Mouse (Mus musculus) lung, postnatal 10 days (tissue): Measurements from ENCODE around the gene Arhgap23.
A peak's percentile ranks its signal among the peaks of the same experiment; 100 is the strongest.

Experiments
- DNase-seq: peaks from one replicate; pipeline ENCODE4 v3.0.0; 2021

The Arhgap23 gene

DNA sequence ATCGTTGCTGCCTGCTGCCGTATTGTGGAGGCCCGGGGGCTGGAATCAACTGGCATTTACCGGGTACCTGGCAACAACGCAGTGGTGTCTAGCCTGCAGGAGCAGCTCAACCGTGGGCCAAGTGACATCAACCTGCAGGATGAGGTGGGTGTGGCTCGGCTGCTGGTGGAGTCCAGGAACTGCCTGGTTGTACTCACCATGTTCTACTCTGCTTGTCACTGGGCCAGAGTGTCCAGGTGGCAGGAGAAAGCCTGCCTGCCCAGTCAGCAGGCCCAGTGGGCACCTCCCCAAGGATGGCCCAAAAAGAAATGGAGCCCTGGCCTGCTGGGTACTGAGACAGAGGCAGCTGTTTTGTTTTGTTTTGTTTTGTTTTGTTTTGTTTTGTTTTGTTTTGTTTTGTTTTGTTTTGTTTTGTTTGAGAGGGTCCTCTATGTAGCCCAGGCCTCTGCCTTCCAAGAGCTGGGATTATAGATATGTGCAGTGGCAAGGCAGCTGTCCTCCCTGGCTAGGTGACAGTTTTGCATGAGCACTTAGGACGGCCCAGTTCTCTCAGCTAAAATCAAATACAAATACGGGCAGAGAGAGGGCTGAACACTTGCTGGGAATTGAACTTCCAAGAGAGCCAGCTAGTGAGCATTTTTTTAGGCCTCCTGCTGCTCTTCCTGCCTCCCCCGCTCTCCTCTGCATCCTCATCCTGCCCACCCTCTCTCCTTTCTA lies 51.3 kb downstream of the Arhgap23 start:
- no peak for DNase-seq

DNA sequence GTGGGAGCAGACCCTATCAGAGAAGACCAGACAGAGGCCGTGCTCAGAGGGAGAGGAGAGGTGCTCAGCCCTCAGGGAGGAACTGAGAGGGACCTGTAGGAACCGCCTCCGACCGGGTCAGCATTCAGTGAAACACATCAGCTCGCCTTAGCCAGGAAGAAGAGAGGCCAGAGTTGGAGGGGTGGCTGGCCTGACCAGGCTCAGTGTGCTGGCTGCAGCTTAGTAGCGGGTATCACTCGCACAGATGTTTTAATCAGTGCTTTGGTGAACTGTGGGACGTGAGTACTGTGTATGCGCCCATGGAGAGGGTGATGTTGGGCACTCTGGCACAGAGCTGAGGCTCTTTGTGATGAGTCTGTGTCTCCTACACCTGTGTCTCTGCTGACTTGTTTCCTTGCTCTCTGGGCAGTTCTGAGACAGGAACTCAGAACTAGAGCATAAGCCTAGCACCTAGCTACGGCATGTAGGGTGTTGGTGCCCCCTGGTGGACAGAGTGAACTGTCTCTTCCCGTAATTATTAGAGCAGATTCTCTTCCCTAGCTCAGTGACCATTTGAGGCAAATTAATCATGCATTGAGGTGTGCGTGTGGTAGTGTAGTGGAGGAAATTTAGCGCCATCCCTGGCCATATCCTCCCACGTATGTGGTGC lies 53.4 kb downstream of the Arhgap23 start:
- peak; percentile 90 for DNase-seq

DNA sequence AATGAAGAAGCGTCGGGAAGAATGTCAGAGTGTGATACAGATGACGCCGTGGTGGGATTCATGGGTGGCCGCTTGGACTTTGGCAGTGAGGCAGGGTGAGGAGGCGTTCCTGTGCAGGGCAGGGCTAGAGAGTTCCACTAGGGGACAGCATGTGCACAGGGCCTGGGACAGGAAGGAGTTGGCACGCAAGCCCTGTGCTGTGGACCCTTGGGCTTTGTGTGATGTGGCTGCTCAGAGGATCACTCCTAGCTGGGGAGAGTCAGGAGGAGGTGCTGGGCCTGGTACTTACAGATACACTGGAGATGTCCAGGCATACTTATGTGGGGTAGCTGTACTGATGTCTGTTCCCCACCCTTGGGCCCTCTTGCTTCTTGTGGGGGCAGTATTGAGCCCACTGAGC lies 54.5 kb downstream of the Arhgap23 start:
- no peak for DNase-seq

DNA sequence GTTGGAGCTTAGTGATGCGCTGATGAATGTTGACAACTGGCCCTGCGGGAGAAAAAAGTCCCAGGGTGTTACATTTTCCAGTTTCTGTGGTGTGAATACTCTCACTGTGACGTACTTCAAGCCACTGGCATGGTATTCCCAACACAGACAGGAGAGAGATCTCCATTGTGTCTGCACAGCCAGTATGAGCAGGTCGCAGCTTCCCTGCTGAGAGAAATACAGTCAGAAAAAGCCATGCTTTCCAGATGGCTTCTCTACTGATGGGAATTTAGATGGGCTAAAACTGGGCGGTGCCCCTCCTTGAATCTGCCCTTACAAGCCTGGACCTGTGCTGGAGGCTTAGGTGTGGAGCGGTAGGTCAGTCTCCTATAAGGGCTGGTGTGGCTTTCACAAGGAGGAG lies 55.9 kb downstream of the Arhgap23 start:
- no peak for DNase-seq

DNA sequence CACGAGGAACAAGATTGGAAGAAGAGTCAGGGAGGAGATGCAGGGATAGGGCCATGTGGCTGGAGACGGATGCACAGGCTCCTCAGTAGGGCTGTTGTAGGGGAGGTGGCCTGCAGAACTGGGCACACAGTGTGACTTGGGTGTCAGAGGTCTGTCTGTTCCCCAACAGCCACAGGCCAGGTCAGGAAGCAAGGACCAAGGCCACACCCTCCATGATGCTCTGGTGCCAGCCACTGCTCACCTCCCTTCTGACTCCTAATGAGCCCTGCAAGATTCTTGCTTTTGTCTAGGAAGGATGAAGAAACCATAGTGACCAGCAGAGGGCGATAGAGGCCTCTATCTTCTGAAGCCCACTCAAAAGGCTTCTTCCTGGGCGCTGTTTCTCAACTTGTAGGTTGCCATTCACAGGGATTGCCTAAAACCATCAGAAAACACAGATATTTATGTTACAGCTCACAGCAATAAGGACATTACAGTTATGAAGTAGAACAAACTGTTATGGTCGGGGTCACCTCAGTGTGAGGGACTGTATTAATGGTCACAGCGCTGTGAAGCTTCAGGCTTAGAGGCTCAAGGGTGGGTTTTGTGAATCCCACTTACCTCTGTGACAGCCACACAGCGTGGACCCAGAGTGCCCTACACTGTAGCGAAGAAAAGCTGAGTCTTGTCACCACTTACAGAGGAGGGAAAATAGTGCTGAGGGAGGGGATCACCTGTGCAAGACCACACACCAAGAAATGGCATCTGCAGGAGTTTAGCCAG lies 61.2 kb downstream of the Arhgap23 start:
- DNase-seq, result peak; percentile 77

DNA sequence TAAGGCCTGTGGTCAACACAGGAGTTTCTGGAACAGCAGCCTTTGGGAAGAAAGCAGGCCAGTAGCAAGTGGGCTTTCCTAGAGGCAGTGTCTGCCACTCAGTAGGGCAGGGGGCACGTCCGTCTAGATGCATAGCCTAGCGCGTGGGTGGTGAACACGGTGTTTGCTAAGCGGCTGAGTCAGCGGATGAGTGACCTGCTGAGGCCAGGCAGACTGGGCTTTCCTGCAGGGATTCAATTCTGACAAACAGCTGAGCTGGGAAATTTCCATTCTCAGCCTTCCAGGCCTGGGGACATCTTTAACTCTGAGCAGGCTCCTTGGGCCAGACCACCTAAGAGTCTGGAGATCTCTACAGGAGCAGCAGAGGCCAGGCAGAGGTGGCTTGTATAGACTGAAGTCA lies 62.1 kb downstream of the Arhgap23 start:
- DNase-seq, result no peak

DNA sequence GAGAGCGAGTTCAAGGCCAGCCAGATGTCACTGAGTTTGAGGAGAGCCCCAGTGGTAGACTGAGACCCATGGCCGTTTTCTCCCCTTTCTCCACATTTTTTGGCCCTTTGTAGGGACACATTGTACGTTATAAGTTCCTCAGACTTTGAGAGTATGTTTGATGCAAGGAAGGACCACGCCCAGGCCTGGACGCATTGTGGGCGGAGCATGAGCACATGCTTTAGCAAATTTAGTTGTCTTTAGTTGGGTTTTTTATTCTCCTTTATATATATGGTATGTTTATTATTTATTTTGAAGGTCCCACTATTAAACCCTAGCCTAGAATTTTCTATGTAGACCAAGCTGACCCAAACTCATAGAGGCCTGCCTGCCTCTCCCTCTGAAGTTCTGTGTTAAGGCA lies 63.0 kb downstream of the Arhgap23 start:
- DNase-seq, result no peak

DNA sequence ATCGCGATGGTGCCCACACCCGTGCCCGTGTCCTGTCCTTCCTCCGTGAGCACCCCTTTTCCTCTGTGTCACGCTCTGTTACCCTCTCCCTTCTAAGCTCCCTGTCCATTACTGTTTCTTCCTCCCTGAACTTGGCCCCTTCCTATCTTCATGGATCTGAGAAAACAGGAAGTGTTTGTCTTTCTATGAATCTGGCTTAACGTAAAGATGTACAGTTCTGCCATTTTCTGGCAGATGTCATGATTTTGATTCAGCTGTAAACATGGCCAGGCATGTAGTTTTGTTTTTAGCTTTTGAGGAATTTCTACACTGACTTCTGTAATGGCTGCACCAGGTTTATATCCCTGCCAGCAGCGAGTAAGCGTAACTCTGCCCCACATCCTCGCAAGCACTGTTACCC lies 63.8 kb downstream of the Arhgap23 start:
- no peak for DNase-seq

DNA sequence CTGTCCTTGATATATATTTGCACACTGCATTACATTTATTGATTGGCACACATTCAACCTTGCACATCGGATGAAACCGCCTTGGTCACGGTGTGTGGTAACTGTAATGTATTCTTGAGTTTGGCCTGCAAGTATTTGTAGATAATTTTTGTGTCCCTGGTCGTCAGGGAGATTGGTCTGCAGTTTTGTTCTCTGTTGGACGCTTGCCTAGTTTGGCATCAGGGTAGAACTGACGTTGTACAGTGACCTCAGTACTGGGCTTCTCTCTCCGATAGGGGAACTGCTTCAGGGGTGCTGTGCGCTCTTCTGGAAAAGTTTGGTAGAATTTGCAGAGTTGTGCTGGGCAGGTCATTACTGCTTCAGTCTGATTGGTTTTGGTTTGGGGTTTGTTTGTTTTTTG lies 64.5 kb downstream of the Arhgap23 start:
- peak; percentile 28 for DNase-seq

DNA sequence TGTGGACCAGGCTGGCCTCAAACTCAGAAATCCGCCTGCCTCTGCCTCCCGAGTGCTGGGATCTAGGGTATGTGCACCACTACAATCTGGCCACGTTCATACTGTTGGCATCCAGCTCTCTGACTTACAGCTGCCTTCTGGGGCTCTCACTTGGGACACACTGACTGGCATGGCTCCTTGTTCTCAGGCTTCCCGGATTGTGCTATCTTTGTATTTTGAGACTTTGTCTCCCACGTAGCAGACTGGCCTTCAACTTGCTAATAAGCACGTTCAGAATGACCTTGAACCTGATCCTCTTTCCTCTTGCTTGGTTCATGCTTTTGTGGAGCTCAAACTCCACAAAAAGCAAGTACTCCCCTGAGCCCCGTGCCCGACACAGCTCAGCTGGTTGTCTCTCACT lies 70.3 kb downstream of the Arhgap23 start:
- DNase-seq, result no peak

DNA sequence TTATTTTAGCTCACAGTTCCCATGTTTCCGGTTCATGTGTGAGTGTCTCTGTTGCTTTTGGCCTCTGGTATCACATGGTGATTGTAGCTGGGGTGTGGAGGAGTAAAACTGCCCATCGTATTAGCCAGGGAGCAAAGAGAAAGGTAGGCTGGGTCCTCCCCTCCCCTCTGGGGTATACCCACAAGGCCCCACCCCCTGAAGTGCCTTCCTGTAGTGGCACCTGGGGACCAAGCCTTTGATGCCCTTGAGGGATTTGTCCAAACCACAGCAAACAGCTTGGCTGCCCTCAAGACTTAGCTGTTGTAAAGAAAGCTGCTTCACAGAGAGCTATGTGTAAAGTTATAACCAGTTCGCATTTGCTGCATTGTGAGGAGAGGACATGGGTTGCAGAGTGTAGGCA lies 72.3 kb downstream of the Arhgap23 start:
- DNase-seq, result no peak

DNA sequence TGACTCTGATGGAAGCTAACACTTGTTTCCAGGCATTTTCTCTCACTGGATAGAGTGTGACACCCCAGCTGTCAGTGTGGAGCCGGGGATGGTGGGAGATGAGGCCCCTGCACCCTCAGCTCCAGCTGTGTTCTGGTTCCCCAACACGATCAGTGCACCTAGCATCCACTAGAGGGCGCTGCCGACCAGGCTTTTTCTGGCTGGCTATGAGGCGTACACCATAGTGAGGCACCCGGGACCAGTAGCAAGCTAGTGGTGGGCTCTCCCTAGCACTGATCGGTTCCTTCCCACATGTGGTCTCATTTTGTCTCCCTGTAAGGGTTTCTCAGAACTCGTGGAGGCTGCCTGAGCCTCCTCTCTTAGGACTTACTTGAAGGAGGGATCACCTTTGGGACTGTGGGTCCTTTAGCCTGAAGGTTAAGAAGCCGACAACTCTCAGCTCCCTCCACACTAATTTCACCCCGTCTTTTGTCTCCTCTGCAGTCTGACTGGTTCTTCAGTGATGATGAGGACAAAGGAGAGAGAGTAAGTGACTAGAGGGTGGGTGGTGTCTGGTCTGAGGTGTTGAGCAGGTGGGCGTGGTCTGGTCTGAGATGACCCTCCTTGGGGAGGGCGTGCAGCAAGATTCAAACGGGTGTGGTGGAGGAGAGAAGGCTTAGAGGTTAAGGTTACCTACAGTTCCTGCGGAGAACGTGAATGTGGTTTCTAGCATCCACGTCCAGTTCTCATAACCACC lies 74.4 kb downstream of the Arhgap23 start:
- peak; percentile 78 for DNase-seq

DNA sequence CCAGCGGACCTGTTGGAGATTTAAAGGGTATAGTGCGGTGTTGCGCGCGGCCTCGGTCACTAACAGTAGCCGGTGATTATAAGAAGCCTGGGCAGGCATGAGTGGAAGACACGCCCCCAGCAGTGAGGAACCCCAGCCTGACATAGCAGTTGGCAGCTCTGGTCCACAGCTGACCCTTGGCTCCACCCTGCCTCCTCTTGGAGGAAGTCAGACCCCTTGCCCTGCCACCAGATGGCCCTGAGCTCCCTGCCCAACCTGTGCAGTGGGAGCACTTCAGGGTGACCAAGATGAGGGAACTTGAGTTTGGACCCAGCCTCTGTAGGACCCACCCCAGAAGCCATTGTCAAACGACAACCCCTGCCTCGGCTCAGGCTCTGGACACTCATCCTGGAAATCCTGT lies 76.3 kb downstream of the Arhgap23 start:
- no peak for DNase-seq

DNA sequence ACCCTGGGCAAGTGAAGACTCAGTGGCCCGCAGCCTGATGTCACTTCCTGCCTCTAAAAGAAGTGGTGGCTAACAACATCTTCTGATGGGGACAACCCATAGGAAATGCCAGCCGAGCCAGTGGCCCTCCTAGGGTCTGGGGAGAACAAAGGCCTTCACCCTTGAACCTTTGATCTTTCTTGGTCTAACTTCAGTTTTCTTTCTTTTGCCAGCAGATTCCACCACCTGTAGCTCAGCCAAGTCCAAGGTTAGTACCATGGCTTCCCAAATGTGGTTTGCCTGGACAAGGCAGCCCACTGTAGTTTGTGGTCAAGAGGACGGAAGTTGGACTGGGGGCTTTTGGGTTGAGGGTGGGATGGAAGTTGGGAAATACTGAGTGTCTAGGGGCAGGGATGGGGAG lies 77.5 kb downstream of the Arhgap23 start:
- DNase-seq, result no peak

DNA sequence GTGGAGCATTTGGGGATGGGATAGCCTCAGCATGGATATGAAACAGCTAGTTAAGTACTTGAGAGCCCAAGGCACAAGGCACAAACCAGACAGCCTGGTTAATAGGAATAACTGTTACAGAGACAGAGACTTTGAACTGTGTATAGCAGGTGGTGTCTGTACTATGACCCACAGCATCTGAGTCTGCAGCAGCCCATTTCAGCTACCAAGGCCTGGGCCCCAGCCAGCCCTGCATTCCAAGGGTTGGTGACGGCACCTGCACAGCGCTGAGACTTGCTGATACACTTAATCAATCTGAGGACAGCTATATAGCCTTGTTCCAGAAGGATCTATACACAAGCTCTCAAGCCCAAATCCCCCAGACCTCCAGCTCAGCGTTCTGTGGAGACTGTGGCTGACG lies 82.2 kb downstream of the Arhgap23 start:
- no peak for DNase-seq

DNA sequence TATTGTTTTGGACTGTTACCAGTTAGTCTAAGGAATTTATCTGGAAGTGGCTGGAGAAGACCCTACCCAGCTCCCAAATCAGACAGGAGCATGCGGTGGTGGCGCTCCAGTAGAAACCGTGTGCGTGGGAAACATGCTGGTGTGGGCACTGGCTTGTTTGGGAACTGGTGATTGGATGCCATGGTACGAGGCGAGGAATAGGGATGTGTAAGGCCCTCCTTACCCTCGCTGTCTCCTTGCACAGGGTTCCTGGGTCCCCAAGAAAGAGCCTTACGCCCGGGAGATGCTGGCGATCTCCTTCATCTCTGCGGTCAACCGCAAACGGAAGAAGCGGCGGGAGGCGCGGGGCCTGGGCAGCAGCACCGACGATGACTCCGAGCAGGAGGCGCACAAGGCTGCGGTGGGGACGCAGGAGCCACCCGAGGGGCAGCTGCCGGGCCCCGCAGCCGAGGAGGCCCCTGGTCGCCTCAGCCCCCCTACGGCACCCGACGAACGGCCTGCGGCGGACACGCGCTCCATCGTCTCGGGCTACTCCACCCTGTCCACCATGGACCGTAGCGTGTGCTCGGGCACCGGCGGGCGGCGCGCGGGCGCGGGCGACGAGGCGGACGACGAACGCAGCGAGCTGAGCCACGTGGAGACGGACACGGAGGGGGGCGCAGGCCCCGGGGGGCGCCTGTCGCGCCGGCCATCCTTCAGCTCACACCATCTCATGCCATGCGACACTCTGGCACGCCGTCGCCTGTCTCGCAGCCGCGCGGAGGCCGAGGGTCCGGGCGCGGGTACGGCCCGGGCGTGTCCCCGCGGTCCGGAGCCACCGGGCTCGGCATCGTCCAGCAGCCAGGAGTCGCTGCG lies 84.8 kb downstream of the Arhgap23 start, which contains the start of gene 4933428G20Rik:
4933428G20Rik (minus strand) TSS at position 476 of the 855 bp plus-strand sequence.
- DNase-seq, result no peak

DNA sequence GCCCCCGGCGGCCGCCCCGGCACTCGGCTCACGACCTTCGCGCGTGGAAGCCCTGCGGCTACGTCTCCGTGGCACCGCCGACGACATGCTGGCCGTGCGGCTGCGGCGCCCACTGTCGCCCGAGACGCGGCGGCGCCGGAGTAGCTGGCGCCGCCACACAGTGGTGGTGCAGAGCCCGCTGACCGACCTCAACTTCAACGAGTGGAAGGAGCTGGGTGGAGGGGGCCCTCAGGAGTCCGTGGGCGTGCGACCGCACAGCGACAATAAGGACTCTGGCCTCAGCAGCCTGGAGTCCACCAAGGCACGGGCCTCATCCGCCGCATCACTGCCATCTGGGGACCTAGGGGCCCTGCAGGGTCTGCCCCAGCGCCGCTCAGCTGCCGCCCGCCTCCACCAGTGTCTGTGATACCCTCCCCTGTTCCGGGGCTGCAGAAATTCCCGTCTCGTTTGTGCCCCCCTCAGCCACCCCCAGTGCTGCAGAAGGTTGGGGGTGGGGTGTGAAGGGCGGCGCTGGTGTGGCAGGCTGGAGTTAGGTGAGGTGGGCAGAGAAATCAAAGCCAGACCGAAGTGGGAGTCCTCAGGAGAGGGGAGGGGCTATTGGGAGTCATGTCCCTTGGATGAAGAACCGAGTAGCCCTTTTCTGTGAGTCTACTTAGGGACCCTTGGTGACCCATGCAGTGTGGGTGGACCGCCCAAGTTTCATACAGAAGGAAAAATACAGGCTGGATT lies 85.6 kb downstream of the Arhgap23 start:
- DNase-seq, result no peak

DNA sequence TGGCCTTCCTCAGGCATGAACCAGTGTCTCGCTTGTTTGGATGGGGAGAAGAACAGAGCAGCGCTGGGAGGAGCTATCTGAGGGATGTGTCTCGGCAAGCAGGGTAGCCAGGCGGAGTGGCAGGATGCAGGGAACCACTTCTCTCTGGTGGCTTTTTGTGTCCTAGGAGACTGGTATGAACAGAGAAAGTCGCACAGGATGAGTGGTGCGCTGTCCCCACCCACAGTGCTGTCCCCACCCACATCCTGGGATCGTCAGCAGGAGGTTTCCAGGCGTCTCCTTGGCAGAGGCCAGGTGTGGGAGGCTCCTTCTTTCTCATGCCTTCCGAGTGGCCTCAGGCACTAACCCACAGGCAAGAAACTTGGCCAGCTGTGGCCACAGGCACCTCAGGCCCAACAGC lies 87.0 kb downstream of the Arhgap23 start:
- DNase-seq, result no peak

DNA sequence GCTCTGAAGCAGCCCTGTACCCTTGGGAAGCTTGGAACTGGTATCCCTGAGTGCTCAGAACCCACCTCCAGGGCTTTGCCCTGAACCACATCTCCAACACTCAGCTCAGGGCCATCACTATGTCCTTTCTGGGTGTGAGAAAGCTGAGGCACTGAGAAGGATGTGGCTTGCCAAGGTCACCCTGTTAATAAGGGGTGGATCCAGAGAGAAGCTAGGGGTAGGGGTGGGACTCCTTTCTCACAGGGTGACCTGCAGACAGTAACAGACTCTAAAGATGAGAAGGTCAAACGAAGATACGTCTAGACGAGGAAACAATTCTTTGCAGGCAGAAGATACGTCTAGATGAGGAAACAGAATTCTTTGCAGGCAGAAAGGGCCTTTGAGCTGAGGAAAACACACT lies 87.5 kb downstream of the Arhgap23 start:
- no peak for DNase-seq

DNA sequence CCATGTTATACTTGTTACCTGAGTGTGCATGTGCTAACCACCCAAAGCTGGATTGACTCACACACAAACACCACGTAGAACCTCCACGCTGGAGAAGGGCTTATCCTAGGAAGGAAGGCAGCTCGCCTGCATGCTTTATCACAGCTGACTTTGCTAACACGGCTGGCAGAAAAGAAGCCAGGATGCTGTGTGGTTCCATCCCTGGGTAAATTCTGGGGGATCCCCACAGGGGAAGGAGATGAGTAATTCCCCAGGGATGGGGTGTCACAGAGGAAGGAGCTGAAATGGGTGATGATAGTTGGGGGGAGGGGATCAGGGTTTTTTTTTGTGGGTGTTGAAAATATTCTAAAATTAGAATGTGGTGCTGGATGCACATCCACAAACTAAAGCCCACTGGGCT lies 90.5 kb downstream of the Arhgap23 start:
- no peak for DNase-seq

DNA sequence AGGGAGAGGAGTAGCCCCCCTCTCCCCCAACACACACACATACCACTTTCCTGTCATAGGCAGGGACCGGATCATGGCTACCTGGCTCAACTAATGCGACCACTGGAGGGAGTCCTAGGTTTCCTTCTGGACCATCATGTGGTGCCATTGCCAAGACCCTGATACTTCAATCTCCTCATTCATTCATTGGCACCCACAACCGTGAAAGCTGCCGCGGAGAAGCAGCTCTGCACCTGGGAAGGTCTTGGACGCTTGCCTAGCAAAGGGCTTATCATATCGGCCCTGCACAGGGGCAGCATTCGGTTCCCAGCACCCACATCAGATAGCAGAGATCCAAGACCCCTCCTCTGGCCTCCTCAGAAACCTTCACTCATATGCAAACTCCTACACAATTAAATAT lies 91.0 kb downstream of the Arhgap23 start:
- DNase-seq, result no peak

DNA sequence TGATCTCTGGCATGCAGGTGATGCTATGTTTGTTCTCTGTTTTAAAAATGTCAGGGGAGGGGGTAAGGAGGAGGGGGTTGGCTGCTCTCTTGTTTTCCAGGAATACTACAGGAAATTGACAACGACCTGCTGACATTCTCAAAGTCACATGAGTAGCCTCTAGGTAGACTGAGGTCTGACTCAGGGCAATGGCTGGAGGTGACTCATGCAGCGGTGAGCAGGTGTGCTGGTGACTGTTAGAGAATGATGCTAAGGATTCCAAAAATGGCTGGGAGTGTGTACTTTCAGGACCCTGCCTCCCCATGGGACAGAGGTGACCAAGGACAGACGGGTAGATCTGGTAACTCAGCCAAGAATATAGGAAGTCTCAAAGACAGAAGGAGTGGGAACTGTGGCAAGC lies 92.9 kb downstream of the Arhgap23 start:
- DNase-seq, result no peak
